Mouse (Mus musculus): ENCODE results near the gene Xrra1.

DNA sequence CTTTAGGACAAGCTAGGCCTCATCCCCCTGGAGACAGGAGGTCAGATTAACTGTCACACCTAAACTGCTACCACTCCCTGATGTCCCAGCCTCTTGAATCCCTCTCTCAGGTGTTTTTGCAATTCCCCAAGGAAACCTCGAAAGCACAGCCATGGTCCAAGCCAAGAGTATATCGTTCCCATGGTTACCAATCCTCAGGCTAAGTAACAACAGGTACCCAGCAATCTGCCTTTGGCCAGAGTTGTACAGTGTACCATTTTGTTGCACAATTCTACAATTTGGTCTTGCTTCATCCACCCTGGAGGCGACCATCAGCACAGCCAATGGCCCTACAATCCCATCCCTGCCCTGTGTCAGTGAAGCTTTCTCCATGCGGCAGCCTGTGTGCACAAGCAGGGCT, 38.0 kb downstream of the Xrra1 start:
- TF ChIP-seq POLR2A (IDR thresholded peaks at IDR 0.05; ENCODE audit: insufficient read depth, low read depth, low read length) = no peak
- TF ChIP-seq CTCF (IDR thresholded peaks at IDR 0.05; ENCODE audit: insufficient read depth, low read depth, low read length) = no peak
